Mouse (Mus musculus) cerebellum, adult 9-10 months (tissue): ENCODE measurements at regions not wholly inside any gene's neighbourhood (a gene's known extent, or its start where the extent isn't known, plus 50 kb on each side); places are given as distances from the start of the nearest gene placed in this dataset.

Experiments
- DNase-seq: peaks from one replicate; pipeline ENCODE4 v3.0.0; 2022

DNA sequence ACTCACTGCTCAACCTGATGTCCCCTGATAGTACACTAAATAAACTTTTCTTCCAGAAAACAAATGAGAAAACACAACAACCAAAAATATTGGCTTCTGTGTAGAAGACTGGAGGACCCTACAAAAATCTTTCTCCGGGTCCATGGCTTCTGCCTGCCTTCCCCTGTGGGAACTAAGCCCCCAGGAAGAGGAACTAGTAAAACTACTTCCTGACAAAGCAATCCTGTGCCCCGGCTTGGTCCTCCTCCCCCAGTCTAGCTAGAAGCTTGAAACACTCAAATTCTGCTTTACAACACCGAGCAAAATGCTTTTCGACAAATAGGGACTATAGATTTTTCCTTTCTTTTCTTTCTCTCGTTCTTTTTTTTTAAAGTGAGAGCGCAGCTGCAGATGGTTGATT lies 51.3 kb upstream of the Mki67 start:
- no peak for DNase-seq

- DNase-seq, result no peak
Observed at GRCm38 (mm10) chr7:135768064-135768463, 51.9 kb upstream of the Mki67 start.

DNA sequence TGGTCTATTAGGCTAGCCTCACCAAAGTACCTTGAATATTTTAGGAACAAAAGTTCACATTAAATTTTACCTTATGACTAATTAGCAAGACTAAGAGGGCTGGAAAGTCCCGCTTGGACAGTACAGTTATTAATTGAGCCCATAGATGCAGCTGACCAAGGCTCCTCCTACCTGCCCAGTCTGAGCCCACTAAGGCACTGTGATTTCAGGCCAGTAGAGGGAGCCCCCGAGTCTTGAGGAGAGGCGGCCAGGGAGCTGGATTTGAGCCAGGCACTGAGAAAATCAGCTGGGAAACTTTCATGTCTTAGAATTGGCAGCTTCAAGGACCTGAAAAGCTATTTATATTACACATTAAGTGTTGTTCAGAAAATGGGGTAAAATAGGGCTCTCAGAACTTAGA lies 52.4 kb upstream of the Mki67 start:
- peak; percentile 60 for DNase-seq

GRCm38 (mm10) chr7:135769082-135769673 lies 53.0 kb upstream of the Mki67 start:
- DNase-seq, result no peak

DNA sequence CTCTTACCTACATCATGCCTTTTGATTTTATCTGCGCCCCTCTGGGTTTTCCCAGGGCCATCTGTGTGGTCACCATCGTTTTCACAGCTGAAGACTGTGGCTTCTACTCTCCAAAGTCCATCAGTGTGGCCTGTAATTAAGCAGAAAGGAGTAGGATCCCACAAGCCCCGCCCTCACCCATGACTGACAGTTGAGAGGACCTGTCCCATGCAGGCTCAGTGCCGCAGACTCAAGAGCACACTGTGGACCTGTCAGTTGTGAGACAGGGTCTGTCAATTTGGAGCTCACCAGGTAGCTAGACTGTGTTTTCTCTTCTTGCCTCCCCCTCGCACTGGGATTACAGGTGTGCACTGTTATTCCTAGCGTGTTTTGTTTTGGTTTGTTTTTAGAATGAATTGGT lies 53.9 kb upstream of the Mki67 start:
- no peak for DNase-seq

DNA sequence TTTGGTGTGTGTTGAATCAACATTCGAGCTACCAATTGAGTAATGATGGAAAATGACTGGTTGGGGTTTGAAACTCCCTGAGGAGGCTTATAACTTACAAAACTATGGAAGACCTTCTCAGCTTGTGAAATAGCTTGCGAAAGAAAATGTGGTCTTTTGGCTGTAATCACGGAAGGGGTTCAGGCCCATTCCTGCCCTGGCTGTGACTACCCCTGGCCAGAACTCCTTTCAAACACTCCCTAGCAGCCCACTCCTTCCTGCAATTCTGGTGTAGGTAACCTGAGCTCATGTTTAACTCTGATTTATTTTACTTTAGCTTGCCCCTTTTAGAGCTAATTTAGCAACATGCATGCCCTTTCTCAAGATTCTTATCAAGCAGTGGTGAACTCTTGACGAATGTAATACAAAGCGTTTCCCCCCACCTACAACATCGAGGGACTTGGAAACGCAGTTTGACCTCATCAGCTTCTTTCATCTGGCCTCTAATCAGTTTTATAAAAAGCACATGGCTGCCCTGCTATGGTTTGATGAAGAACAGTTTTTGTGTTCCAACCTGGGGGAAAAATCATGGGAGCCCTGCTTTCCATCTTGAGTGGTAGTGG lies 59.8 kb upstream of the Mki67 start:
- DNase-seq, result no peak

DNA sequence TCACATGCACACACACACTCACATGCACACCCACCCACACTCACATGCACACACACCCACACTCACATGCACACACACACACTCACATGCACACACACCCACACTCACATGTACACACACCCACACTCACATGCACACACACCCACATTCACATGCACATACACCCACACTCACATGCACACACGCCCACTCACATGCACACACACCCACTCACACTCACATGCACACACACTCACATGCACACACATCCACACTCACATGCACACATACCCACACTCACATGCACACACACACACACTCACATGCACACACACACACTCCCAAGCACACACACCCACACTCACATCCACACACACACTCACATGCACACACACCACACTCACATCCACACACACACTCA lies 74.0 kb upstream of the Mki67 start:
- no peak for DNase-seq

DNA sequence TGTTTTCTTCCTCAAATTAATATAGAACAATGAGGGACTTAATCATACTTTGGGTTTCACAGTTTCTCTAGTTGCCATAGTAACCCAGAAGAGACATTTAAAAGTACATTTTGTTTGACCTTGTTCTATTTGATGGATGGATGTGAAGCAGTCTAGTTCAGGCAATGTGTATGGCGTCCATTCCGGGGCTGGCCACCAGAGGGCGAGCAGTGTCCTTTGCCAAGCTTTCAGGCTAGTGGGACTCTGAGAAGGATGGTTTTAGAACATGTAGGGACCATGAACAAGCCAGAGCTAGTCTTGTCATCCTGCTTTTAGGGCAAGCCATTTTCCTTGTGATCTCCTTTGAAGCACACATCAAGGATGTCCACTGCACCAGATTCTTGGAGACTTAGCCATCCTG lies 74.8 kb upstream of the Mki67 start:
- DNase-seq, result peak; percentile 23

DNA sequence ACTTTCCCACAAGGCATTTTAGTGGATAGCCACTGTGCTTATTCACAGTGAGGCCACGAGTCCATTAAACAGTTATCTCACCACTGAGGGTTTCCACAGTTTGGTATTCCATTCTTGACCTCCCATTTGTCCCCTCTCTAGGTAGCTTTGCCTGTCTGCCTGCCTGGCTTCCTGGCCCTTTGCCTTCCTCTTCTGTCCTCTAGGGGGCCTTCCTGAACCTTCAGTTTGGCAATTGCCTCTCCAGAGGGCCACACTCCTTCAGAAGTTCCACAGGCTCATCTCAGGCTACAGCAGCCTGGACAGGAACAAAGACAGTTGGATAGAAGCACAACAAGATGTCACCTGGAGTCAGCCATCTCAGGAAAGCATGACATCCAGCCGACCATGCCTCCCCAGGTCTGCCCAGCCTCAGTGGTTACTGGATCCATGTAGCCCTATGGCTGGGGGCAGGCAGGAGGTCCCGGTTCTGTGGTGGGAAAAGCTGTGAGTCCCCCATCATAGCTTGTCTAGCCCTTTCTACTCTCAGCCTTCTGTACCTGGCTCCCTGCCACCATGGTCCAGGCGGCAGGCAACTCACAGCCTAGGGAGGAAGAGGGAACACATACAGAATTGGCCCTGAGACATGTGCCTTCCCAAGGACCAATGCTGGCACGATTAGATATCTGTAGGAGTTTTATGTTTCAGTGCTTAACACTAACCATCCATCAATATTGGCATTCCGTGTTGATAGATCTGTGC lies 76.0 kb upstream of the Mki67 start:
- DNase-seq, result no peak

DNA sequence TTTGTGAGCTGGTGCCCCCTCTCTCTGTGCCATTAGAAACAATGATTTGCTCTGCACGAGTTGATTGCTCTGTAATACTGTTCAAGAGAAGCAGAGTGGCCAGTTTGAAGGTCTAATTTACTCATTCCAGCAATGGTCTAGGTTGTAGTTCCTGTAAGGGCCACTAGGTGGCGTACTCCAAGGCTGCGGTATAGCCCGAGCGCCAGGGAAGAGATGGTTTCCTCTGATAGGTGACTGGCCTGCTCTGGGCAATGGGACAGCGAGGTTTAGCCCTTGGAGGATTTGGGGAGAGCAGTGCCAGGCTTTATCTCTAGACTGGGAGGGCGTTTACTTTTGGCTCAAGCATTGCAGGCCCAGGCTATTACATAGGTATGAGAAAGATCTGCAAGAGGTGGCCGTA lies 76.8 kb upstream of the Mki67 start:
- DNase-seq, result no peak

DNA sequence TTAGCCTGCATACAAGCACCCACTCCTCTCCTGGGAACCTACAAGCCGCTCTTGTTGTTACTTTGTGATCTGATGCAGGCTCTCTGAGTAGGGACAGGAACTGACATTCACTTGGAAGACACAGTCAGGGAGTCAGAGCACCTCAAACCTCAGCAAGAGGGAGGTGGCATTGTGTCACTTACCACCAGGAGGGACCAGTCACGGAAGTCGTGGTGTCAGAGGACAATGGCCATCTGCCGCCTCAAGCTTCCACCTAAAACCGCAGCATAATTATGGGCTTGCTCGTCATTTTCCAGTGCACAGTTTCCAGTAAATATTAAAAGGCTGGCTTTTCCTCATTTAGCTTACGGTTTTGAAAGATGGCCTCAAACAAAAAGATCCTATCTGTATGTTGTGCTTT lies 78.1 kb upstream of the Mki67 start:
- DNase-seq, result no peak

DNA sequence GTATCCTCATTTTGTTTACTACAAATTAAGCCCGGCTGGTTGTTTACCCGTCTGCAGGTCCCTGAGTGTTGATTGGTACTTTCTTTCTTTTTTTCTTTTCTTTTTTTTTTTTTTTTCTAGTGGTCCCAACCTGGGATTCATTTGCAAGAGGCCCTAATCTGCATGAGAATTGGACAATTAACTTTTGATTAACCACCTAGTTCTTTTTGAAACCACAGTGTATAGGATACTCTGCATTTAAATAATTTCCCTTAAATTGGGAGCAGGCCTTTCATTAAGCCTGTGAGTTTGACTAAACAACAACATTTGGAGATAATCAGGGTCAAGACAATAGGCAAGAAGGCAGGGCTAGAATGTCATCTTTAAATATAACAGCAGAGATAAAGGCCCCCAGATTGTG lies 78.5 kb upstream of the Mki67 start:
- DNase-seq, result no peak

DNA sequence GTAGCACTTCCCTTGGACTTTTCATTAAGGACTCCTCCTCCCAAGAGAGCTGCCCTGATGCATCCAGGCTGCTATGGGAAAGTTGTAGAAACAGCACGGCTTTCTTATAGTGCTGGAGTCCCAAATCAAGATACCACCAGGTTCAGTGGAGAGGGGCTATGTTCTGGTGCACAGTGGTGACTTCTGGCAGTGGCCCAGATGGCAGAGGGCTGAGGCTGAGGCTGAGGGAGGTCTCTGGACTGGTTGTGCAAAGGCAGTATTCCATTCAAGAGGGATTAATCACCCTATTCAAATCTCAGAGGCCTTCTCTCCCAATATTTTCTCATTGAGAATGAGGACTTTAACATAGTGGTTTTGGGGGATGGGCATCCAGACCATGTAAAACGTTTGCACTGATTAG lies 82.3 kb upstream of the Mki67 start:
- DNase-seq, result no peak

- no peak for DNase-seq
Observed at GRCm38 (mm10) chr7:135802598-135803121, 86.5 kb upstream of the Mki67 start.

GRCm38 (mm10) chr7:135804730-135805129 lies 88.6 kb upstream of the Mki67 start:
- no peak for DNase-seq

GRCm38 (mm10) chr7:135806139-135806538 lies 90.0 kb upstream of the Mki67 start:
- DNase-seq, result no peak

- no peak for DNase-seq
Observed at GRCm38 (mm10) chr7:135806673-135807072, 90.5 kb upstream of the Mki67 start.

- DNase-seq, result no peak
Observed at GRCm38 (mm10) chr7:135809167-135809566, 93.0 kb upstream of the Mki67 start.

- no peak for DNase-seq
Observed at GRCm38 (mm10) chr7:135809751-135810379, 93.7 kb upstream of the Mki67 start.

GRCm38 (mm10) chr7:135810971-135811370 lies 94.8 kb upstream of the Mki67 start:
- no peak for DNase-seq

- DNase-seq, result no peak
Observed at GRCm38 (mm10) chr7:135813616-135814015, 97.5 kb upstream of the Mki67 start.

GRCm38 (mm10) chr7:135816191-135816590 lies 100.0 kb upstream of the Mki67 start:
- DNase-seq, result no peak

DNA sequence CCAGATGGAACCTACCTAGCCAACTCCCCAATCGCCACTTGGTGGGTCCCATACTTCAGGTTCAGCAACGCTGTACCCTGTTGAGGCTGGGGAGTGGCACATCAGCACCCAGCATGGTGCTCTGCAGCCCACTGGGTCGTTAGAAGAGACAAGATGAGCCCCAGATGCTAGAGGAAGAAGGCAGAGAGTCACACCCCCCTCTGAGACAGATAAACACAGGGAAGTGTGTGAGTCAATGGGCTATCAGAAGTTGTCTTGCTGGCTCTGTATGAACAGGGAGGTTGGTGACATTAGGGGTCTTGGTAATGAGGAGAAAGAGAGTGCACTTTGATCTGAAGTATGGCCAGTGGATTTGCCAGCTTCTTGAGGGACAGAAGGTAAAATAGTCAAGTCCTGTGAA lies 101.7 kb upstream of the Mki67 start:
- no peak for DNase-seq

GRCm38 (mm10) chr7:135818298-135818697 lies 102.1 kb upstream of the Mki67 start:
- no peak for DNase-seq
